Mouse (Mus musculus) C2C12 (cell line): ENCODE measurements at regions not wholly inside any gene's neighbourhood (a gene's known extent, or its start where the extent isn't known, plus 50 kb on each side); places are given as distances from the start of the nearest gene placed in this dataset.

Experiments
- H3K27me3 ChIP-seq: one replicate; pipeline ENCODE4 v1.6.1; 2011; ENCODE audit not compliant: control insufficient read depth, insufficient read depth, insufficient read length
- H3K36me3 ChIP-seq: one replicate; pipeline ENCODE4 v1.6.1; 2011; ENCODE audit not compliant: control insufficient read depth, insufficient read depth
- H3K4me3 ChIP-seq: one replicate; pipeline ENCODE4 v1.5.1; 2011; ENCODE audit warnings: mild to moderate bottlenecking, control low read depth; ENCODE audit not compliant: poor library complexity, insufficient read depth, severe bottlenecking
- H3K79me2 ChIP-seq: one replicate; pipeline ENCODE4 v1.6.1; 2011; ENCODE audit not compliant: control insufficient read depth, insufficient read depth
- H3K79me3 ChIP-seq: one replicate; pipeline ENCODE4 v1.6.1; 2011; ENCODE audit warnings: low read depth, control low read depth
- H3ac ChIP-seq: one replicate; pipeline ENCODE3; 2011; ENCODE audit warnings: low read depth; ENCODE audit not compliant: control insufficient read depth, insufficient read length
- CEBPB ChIP-seq: IDR thresholded peaks from one replicate; pipeline ENCODE4 v1.6.1; 2011; ENCODE audit warnings: low read depth, mild to moderate bottlenecking, control low read depth, moderate library complexity
- CTCF ChIP-seq: IDR thresholded peaks from one replicate; pipeline ENCODE4 v1.5.1; 2011; ENCODE audit not compliant: control insufficient read depth, insufficient read depth, insufficient read length
- FOSL1 ChIP-seq: IDR thresholded peaks from one replicate; pipeline ENCODE4 v1.8.0; 2011; ENCODE audit warnings: mild to moderate bottlenecking, low read length; ENCODE audit not compliant: poor library complexity, insufficient read depth, severe bottlenecking
- MAX ChIP-seq: IDR thresholded peaks from one replicate; pipeline ENCODE4 v1.6.1; 2011; ENCODE audit warnings: mild to moderate bottlenecking, control low read depth
- MYOD1 ChIP-seq: IDR thresholded peaks from one replicate; pipeline ENCODE4 v1.6.1; 2011; ENCODE audit warnings: low read depth; ENCODE audit not compliant: control insufficient read depth, insufficient read length
- MYOG ChIP-seq: IDR thresholded peaks from one replicate; pipeline ENCODE4 v1.6.1; 2011; ENCODE audit not compliant: control insufficient read depth, insufficient read length; ENCODE audit errors: extremely low read depth
- USF1 ChIP-seq: IDR thresholded peaks from one replicate; pipeline ENCODE4 v1.6.1; 2011; ENCODE audit warnings: low read depth, mild to moderate bottlenecking, control low read depth, moderate library complexity

- H3K79me2 ChIP-seq = no peaks in the 10 kb centered on the region
- TF ChIP-seq MAX (no peak), CTCF (no peak), CEBPB (no peak), USF1 (no peak), MYOG (no peak), MYOD1 (no peak), FOSL1 (no peak)
- no peaks in the 10 kb centered on the region for H3K27me3 ChIP-seq
- no peaks in the 10 kb centered on the region for H3K79me3 ChIP-seq
- H3K4me3 ChIP-seq = no peak overlapping the region
- H3ac ChIP-seq = no peak overlapping the region
- H3K36me3 ChIP-seq = no peaks in the 10 kb centered on the region
These were observed 455.8 kb upstream of the Tle4 start for GRCm38 (mm10) chr19:15053582-15054141.

GRCm38 (mm10) chr19:15052642-15053239 is 454.9 kb upstream of the Tle4 start:
- Histone ChIP-seq H3K79me3 (no peaks in the 10 kb centered on the region), H3K4me3 (no peak overlapping the region), H3K27me3 (no peaks in the 10 kb centered on the region), H3K36me3 (no peaks in the 10 kb centered on the region), H3ac (no peak overlapping the region), H3K79me2 (no peaks in the 10 kb centered on the region)
- TF ChIP-seq CEBPB = no peak
- no peak for TF ChIP-seq MYOD1
- TF ChIP-seq MYOG = no peak
- TF ChIP-seq MAX = no peak
- TF ChIP-seq FOSL1 = no peak
- TF ChIP-seq CTCF = no peak
- TF ChIP-seq USF1 = no peak

DNA sequence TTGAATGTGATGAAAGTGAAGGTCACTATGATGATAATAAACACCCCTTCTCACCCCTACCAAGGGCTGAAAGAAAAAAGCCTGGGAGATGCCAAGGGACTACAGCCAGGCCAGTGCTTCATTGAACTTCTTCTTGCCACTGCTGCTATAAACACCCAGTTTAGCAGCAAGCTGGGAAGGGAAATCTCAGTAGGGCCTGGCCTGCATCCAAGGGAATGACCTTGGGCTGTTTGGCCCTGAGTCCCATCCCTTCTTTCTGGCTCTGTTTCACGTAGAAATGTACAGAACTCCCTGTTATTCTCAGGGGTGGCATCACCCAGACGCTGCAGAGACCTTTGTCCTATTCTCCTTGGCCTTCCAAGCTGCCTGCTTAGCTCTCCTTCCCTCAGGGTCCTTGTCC is 450.0 kb upstream of the Tle4 start:
- H3K27me3 ChIP-seq = no peaks in the 10 kb centered on the region
- no peak overlapping the region for H3ac ChIP-seq
- no peak overlapping the region for H3K4me3 ChIP-seq
- no peaks in the 10 kb centered on the region for H3K79me3 ChIP-seq
- H3K79me2 ChIP-seq = no peaks in the 10 kb centered on the region
- no peaks in the 10 kb centered on the region for H3K36me3 ChIP-seq
- no peak for TF ChIP-seq MAX
- no peak for TF ChIP-seq MYOG
- TF ChIP-seq FOSL1 = no peak

DNA sequence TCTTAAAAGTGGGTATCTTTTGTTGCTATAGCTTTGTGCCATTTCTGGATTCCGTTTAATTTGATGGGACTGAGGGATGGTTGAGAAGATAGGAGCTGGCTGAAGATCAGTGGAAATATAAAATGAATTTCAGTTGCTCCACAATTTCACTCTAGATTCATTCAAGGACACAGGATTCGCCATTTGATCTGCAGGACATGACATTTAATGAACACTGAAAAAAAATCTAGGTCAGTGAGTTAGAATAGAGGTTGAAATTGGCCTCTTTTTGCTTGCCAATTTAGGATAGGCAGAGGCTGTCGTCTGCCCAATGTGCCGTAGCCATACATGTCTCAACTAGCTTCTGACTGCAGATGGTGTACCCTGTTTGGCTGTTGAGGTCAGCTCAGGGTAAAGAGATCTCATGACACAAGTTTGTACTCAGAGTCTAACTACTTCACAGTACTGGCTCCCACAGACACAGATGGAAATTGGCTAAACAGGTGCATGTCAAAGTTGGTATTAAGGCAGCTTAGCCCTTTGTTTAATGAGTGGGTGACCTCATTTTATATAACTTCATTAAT is 449.5 kb upstream of the Tle4 start:
- TF ChIP-seq MAX = no peak
- no peak for TF ChIP-seq USF1
- TF ChIP-seq CEBPB = no peak
- no peak for TF ChIP-seq MYOG
- TF ChIP-seq CTCF = no peak
- no peak for TF ChIP-seq MYOD1
- TF ChIP-seq FOSL1 = no peak
- no peak overlapping the region for H3K4me3 ChIP-seq
- no peaks in the 10 kb centered on the region for H3K27me3 ChIP-seq
- H3K79me2 ChIP-seq = no peaks in the 10 kb centered on the region
- H3ac ChIP-seq = no peak overlapping the region
- H3K79me3 ChIP-seq = no peaks in the 10 kb centered on the region
- no peaks in the 10 kb centered on the region for H3K36me3 ChIP-seq

GRCm38 (mm10) chr19:15035554-15035953 is 437.7 kb upstream of the Tle4 start:
- no peaks in the 10 kb centered on the region for H3K79me3 ChIP-seq
- no peaks in the 10 kb centered on the region for H3K27me3 ChIP-seq
- H3K4me3 ChIP-seq = no peak overlapping the region
- no peak overlapping the region for H3ac ChIP-seq
- peak; percentile 58 for TF ChIP-seq CTCF
- TF ChIP-seq MYOD1 = no peak
- H3K79me2 ChIP-seq = no peaks in the 10 kb centered on the region
- H3K36me3 ChIP-seq = no peaks in the 10 kb centered on the region

- TF ChIP-seq USF1 (no peak), CEBPB (no peak), MAX (no peak), FOSL1 (no peak), CTCF (no peak), MYOD1 (no peak)
- Histone ChIP-seq H3K79me2 (no peaks in the 10 kb centered on the region), H3K79me3 (no peaks in the 10 kb centered on the region), H3K36me3 (no peaks in the 10 kb centered on the region), H3ac (no peak overlapping the region), H3K4me3 (no peak overlapping the region), H3K27me3 (no peaks in the 10 kb centered on the region)
These were observed 436.1 kb upstream of the Tle4 start for GRCm38 (mm10) chr19:15033921-15034320.
